Comparison of ENCODE assay signal across 13 mouse cellular contexts in genomic region chr13:93231016-93231415, GRCm38 (mm10). TPM values are rescaled to one million over a fixed set of nuclear protein-coding genes. Genes with fewer than 3 reads are reported as not detected.
A peak's percentile ranks its signal among the peaks of the same experiment; 100 is the strongest.
DNase-seq lines count a peak whose midpoint lies in the region; ATAC-seq and TF ChIP-seq lines count a peak whose summit lies in the region.
"Had no signal": no experiment of that assay in that cellular context is flagged by ENCODE, and none has a peak within 500 bp of the region (broad histone marks: within the 10 kb centered on the region; RNA-seq: fewer than 3 reads in every experiment).

No protein-coding gene starts in this region.

- H3K4me2 ChIP-seq in heart, embryonic 12.5 days = no peak overlapping the region
- no peak overlapping the region for H3K4me2 ChIP-seq in liver, embryonic 14.5 days (ENCODE audit: low read depth)
- H3K4me2 ChIP-seq in hindbrain, embryonic 13.5 days = no peak overlapping the region
- H3K4me2 ChIP-seq: forebrain, embryonic 15.5 days; midbrain, embryonic 15.5 days had no signal

- no peak overlapping the region for H3K27ac ChIP-seq in heart, embryonic 12.5 days (ENCODE audit: poor library complexity, severe bottlenecking)
- no peak overlapping the region for H3K27ac ChIP-seq in liver, embryonic 14.5 days
- no peak overlapping the region for H3K27ac ChIP-seq in hindbrain, embryonic 13.5 days
- H3K27ac ChIP-seq: forebrain, embryonic 15.5 days; hindbrain, embryonic 10.5 days; midbrain, embryonic 15.5 days had no signal

- H3K4me1 ChIP-seq in heart, embryonic 12.5 days (replicated peaks) = no peaks in the 10 kb centered on the region
- H3K4me1 ChIP-seq in liver, embryonic 14.5 days (replicated peaks; ENCODE audit: control insufficient read depth in 2 of 2, insufficient read depth in 2 of 2, low read length in 1 of 2) = peaks cover 0 to 6% of the 10 kb centered on the region in 2 experiments; a peak in 3 of 4 replicates
- H3K4me1 ChIP-seq in hindbrain, embryonic 13.5 days (replicated peaks) = no peaks in the 10 kb centered on the region
- H3K4me1 ChIP-seq: forebrain, embryonic 15.5 days; hindbrain, embryonic 10.5 days; midbrain, embryonic 15.5 days had no signal

- H3K36me3 ChIP-seq in heart, embryonic 12.5 days = no peaks in the 10 kb centered on the region
- H3K36me3 ChIP-seq in liver, embryonic 14.5 days (replicated peaks; ENCODE audit: control insufficient read depth, insufficient read depth, low read depth) = no peaks in the 10 kb centered on the region
- H3K36me3 ChIP-seq in hindbrain, embryonic 13.5 days = no peaks in the 10 kb centered on the region
- H3K36me3 ChIP-seq: forebrain, embryonic 15.5 days; hindbrain, embryonic 10.5 days; midbrain, embryonic 15.5 days had no signal

- no peak overlapping the region for H3K4me3 ChIP-seq in heart, embryonic 12.5 days
- no peak overlapping the region for H3K4me3 ChIP-seq in liver, embryonic 14.5 days (ENCODE audit: insufficient read depth in 1 of 2, low read depth in 2 of 2, low read length in 2 of 2)
- no peak overlapping the region for H3K4me3 ChIP-seq in hindbrain, embryonic 13.5 days
- H3K4me3 ChIP-seq: forebrain, embryonic 15.5 days; hindbrain, embryonic 10.5 days; midbrain, embryonic 15.5 days had no signal

- no peak for TF ChIP-seq CTCF in liver, embryonic 14.5 days (IDR thresholded peaks at IDR 0.05; ENCODE audit: low read depth)

- ATAC-seq in heart, embryonic 12.5 days (ENCODE audit: insufficient number of reproducible peaks, low FRiP score) = no peak
- peak; percentile 29; the same call in 1 of the 2 replicates for ATAC-seq in liver, embryonic 14.5 days (ENCODE audit: insufficient read depth)
- no peak for ATAC-seq in hindbrain, embryonic 13.5 days (ENCODE audit: low FRiP score)
- ATAC-seq: activated CD4-positive, CD25-positive, alpha-beta regulatory T cell, adult 4 months; forebrain, embryonic 15.5 days; midbrain, embryonic 15.5 days had no signal

- no peak overlapping the region for H3K9ac ChIP-seq in heart, embryonic 12.5 days
- no peak overlapping the region for H3K9ac ChIP-seq in liver, embryonic 14.5 days (replicated peaks)
- no peak overlapping the region for H3K9ac ChIP-seq in hindbrain, embryonic 13.5 days
- H3K9ac ChIP-seq: forebrain, embryonic 15.5 days; midbrain, embryonic 15.5 days had no signal

- WGBS in heart, embryonic 12.5 days = 62% methylated on average over 4 of the region's 4 CpGs
- 35% methylated on average over 4 of the region's 4 CpGs for WGBS in liver, embryonic 14.5 days (ENCODE audit: insufficient replicate concordance)
- 82% methylated on average over 4 of the region's 4 CpGs for whole genome bisulfite sequencing in hindbrain, embryonic 13.5 days

- H3K27me3 ChIP-seq in heart, embryonic 12.5 days (replicated peaks) = no peaks in the 10 kb centered on the region
- no peaks in the 10 kb centered on the region for H3K27me3 ChIP-seq in liver, embryonic 14.5 days (ENCODE audit: control insufficient read depth, insufficient read depth, low read length)
- H3K27me3 ChIP-seq in hindbrain, embryonic 13.5 days = no peaks in the 10 kb centered on the region
- H3K27me3 ChIP-seq: forebrain, embryonic 15.5 days; midbrain, embryonic 15.5 days had no signal

- no peak for TF ChIP-seq EP300 in liver, embryonic 14.5 days (IDR thresholded peaks at IDR 0.05; ENCODE audit: low read depth)

- DNase-seq in heart, adult 8-10 months (ENCODE audit: low spot score) = peak; percentile 36
- DNase-seq in 416B (ENCODE audit: low read depth) = peak; percentile 55
- DNase-seq in gastrocnemius, postnatal 10 days = peak; percentile 53
- DNase-seq in liver, embryonic 14.5 days (ENCODE audit: low read depth in 3 of 3, low spot score in 3 of 3) = no peak
- no peak for DNase-seq in ovary, postnatal 10 days (ENCODE audit: low spot score)
- DNase-seq in frontal cortex, postnatal 14 days (ENCODE audit: low spot score in 2 of 2) = no peak
- DNase-seq: retina, postnatal 1 day had no signal

- no peaks in the 10 kb centered on the region for H3K9me3 ChIP-seq in heart, embryonic 12.5 days (replicated peaks)
- H3K9me3 ChIP-seq in liver, embryonic 14.5 days (ENCODE audit: control insufficient read depth, low read length) = no peaks in the 10 kb centered on the region
- no peaks in the 10 kb centered on the region for H3K9me3 ChIP-seq in hindbrain, embryonic 13.5 days
- H3K9me3 ChIP-seq: forebrain, embryonic 15.5 days; hindbrain, embryonic 10.5 days; midbrain, embryonic 15.5 days had no signal

RNA-seq across cellular contexts. Expression of gene Tent2, which starts 38.8 kb away (rescaled TPM):
- 10 to 100 TPM; 10.7 to 14.7 (median 12.1) TPM for total RNA-seq in heart, adult 8-10 months (2022)
- 50.8 and 51.1 TPM in 2 replicates for polyA plus RNA-seq in heart, embryonic 12.5 days (2016; fragmentation: Nextera tagmentation; extraction: Ambion mirVana)
- total RNA-seq in gastrocnemius, postnatal 10 days (2021) = 10 to 100 TPM; 18.0 to 27.0 TPM
- 17.6 and 23.3 TPM in 2 replicates for polyA plus RNA-seq in liver, embryonic 14.5 days (2012; rRNA removed)
- polyA plus RNA-seq in liver, embryonic 14.5 days (2014; fragmentation: Nextera tagmentation; extraction: Ambion mirVana) = 35.8 and 38.4 TPM in 2 replicates
- polyA plus RNA-seq in hindbrain, embryonic 13.5 days (2015; fragmentation: Nextera tagmentation; extraction: Ambion mirVana) = 41.6 and 43.7 TPM in 2 replicates

Comparison
In these comparisons a context has a peak if more than half of its experiments do, and no peak if none do; other contexts are left out.
1. DNase-seq: peak in heart, adult 8-10 months (single experiment), 416B (single experiment) and gastrocnemius, postnatal 10 days (single experiment); none in liver, embryonic 14.5 days (0 of 3), ovary, postnatal 10 days (single experiment) and frontal cortex, postnatal 14 days (0 of 2).